Mouse (Mus musculus) central nervous system, embryonic 11.5 days (tissue): ENCODE measurements around the gene Pde8a. TPM values are rescaled to one million over a fixed set of nuclear protein-coding genes. Genes with fewer than 3 reads are reported as not detected.

Experiments
- polyA plus RNA-seq: library from polyadenylated mRNA; depleted of rRNA; stranded (reverse); fragments of >200 nt; gene quantifications from 2 replicates; pipeline ENCODE4 v1.2.3, GENCODE M21; 2012; rRNA removed

Pde8a gene
- polyA plus RNA-seq: 2.4 and 3.9 TPM in 2 replicates

DNA sequence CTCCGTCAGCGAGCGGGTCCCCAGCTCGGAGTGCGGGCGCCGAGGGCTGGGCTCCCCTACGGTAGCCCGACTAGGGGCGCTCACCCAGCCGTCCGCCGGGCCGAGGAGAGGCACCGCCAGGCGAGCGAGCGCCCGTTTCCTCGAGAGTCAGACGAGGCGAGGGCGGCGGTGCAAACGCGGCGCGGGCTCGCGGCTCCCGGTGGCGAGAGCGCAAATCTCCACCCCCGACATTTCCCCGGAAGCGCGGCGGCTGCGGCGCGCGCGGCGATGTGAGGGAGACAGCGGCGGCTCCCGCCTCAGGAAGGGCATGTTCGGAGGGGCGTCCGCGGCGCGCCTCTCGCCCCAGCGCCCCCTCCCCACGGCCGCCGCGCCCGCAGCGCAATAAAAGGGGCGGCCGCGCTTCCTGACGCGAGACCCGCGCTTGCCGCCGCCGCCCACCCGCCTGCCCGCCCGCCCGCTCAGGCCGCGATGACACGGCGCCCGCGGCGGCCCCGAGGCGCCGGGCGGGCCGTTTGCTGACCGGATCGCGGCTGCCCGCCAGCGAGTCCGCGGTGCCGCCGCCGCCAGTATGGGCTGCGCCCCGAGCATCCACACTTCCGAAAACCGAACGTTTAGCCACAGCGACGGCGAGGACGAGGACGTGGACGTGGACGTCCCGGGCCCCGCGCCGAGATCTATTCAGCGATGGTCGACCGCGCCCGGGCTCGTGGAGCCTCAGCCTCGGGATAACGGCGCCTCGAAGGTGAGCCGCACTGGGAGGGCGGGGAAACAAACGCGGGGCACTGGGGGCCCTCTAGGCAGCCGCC is at the start of gene Pde8a:
Gene Pde8a (plus strand): TSS at position 250 of the 806 bp plus-strand sequence.

DNA sequence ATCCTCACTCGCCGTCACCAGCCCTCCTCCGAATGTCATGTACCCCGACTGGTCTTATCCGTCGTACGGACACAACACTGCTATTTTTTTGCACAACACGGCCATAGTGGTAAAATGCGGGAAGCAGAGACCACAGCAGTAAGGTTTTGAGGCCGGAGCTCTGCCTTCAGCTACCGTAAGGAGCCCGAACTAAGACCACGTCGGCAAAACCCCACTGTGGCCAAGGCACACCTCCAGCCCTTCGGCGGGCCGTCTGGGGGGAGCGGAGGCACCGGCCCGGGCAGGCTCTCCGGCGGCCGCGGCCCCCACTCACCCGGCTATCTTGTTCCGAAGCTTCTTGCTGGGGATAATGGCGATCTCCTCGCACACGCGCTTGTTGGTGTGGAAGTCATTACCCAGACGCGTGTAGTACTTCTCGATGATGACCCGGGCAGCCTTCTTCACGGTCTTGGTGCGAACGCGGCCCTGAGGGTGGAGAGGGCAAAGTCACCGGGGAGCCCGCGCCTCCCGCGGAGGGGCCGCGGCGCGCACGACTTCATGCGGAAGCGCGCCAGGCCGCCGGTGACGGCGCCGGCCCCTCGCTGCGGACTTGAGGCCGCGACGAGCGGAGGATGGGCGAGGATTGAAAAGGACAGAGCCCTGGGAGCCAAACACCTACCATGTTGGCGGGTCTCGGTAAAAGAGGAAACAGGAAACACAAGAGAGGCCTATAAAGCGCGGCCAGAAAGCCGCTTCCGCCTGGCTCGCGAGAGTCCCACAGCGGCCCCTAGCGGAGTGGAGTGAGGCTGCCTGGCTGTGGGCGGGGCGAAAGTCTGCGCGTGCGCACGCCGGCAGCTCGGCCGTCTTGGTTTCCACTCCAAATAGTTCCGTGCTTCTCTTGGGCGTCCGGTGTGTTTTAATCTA is 131.4 kb downstream of the Pde8a start, which contains the start of gene Rps17:
Gene Rps17 (minus strand): TSS at position 711 of the 903 bp plus-strand sequence.

Other genes starting within 250 kb of the Pde8a start
- gene Zfp592, start 219.9 kb upstream of the Pde8a start, polyA plus RNA-seq: 15.4 and 19.1 TPM in 2 replicates
- gene Alpk3, start 156.0 kb upstream of the Pde8a start, polyA plus RNA-seq: 0.40 and 1.3 TPM in 2 replicates
- 0.11 and 0.14 TPM in 2 replicates for gene Slc28a1, start 98.8 kb upstream of the Pde8a start, polyA plus RNA-seq
- 1,462 and 2,852 TPM in 2 replicates for gene Rps17, start 131.7 kb downstream of the Pde8a start, polyA plus RNA-seq
- gene Cpeb1, start 241.9 kb downstream of the Pde8a start, polyA plus RNA-seq: 1.5 and 2.3 TPM in 2 replicates